Mouse (Mus musculus) forebrain, embryonic 13.5 days (tissue): ENCODE data around the gene Col26a1. TPM values are rescaled to one million over a fixed set of nuclear protein-coding genes. Genes with fewer than 3 reads are reported as not detected.

Experiments used
- ATAC-seq: fragments of 200-750 bp; cut with Nextera tagmentation; 2 replicates; pipeline ENCODE4 v1.8.0; 2017
- H3K27ac ChIP-seq: fragments of 300-500 bp; sonication (generic); 2 replicates; pipeline ENCODE4 v1.5.1; 2015; ENCODE audit warnings: inconsistent platforms, mild to moderate bottlenecking, moderate library complexity
- H3K27me3 ChIP-seq: fragments of 300-500 bp; sonication (generic); 2 replicates; pipeline ENCODE4 v1.6.1; 2015; ENCODE audit warnings: mild to moderate bottlenecking, inconsistent platforms
- H3K36me3 ChIP-seq: fragments of 300-500 bp; sonication (generic); 2 replicates; pipeline ENCODE4 v1.6.1; 2015; ENCODE audit warnings: mild to moderate bottlenecking, inconsistent platforms; ENCODE audit not compliant: poor library complexity, severe bottlenecking
- H3K4me1 ChIP-seq: fragments of 300-500 bp; sonication (generic); 2 replicates; pipeline ENCODE4 v1.6.1; 2015; ENCODE audit warnings: inconsistent platforms
- H3K4me2 ChIP-seq: fragments of 300-500 bp; sonication (generic); 2 replicates; pipeline ENCODE4 v1.6.1; 2015; ENCODE audit warnings: inconsistent platforms, mild to moderate bottlenecking, moderate library complexity
- H3K4me3 ChIP-seq: fragments of 300-500 bp; sonication (generic); 2 replicates; pipeline ENCODE4 v1.5.1; 2015; ENCODE audit warnings: mild to moderate bottlenecking, inconsistent platforms
- H3K9ac ChIP-seq: fragments of 300-500 bp; sonication (generic); 2 replicates; pipeline ENCODE4 v1.6.1; 2015; ENCODE audit warnings: mild to moderate bottlenecking, inconsistent platforms
- H3K9me3 ChIP-seq: fragments of 300-500 bp; sonication (generic); replicated peaks from 2 replicates; pipeline ENCODE4 v1.6.1; 2016; ENCODE audit warnings: inconsistent platforms
- WGBS: fragments of 180-500 bp; shearing (Covaris S2); methylation state at CpG from one replicate; pipeline ENCODE4 v1.1.7; 2015; 5-methylcytosine and 5-hydroxymethylcytosine counted together
- polyA plus RNA-seq: library from polyadenylated mRNA; unstranded; fragments of >200 nt; fragmentation: Nextera tagmentation; extraction: Ambion mirVana; gene quantifications from 2 replicates; pipeline ENCODE4 v1.2.1, GENCODE M21; 2015

The Col26a1 gene
- polyA plus RNA-seq, 1 experiment from 2014 or later, result 10.9 TPM

GRCm38 (mm10) chr5:136869451-136870114, 13.4 kb downstream of the Col26a1 start:
- no peaks in the 10 kb centered on the region for H3K36me3 ChIP-seq
- H3K9me3 ChIP-seq, result no peaks in the 10 kb centered on the region
- no peak overlapping the region for H3K9ac ChIP-seq
- ATAC-seq, result no peak
- no peak overlapping the region for H3K4me3 ChIP-seq
- H3K27me3 ChIP-seq, result no peaks in the 10 kb centered on the region
- WGBS, result 72% methylated on average over 10 of the region's 10 CpGs
- no peak overlapping the region for H3K4me2 ChIP-seq
- H3K27ac ChIP-seq, result no peak overlapping the region; the same call in 1 of the 2 replicates
- no peaks in the 10 kb centered on the region for H3K4me1 ChIP-seq

DNA sequence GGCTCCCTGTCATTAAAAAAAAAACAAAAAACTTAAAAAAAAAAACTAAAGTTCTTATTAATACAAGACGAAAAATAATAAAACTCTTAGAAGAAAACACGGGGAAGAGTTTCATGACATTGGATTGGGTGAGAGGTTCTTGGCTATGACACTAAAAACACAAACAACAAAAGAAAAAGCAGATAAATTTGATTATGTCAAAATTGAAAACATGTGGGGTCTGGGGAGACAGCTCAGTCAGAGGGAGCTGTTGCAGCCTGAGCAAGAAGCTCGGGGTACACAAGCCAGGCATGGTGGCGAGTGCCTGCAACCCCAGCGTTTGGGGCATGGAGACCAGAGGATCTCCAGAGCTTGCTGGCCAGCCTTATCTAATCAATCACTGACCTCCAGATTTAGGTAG, 15.3 kb downstream of the Col26a1 start:
- no peaks in the 10 kb centered on the region for H3K9me3 ChIP-seq
- no peaks in the 10 kb centered on the region for H3K36me3 ChIP-seq
- H3K4me1 ChIP-seq, result peaks cover 17% of the 10 kb centered on the region
- H3K27ac ChIP-seq, result no peak overlapping the region
- H3K27me3 ChIP-seq, result no peaks in the 10 kb centered on the region
- WGBS, result 79% methylated on average over 5 of the region's 5 CpGs
- no peak for ATAC-seq
- H3K4me2 ChIP-seq, result no peak overlapping the region
- no peak overlapping the region for H3K9ac ChIP-seq
- no peak overlapping the region for H3K4me3 ChIP-seq

DNA sequence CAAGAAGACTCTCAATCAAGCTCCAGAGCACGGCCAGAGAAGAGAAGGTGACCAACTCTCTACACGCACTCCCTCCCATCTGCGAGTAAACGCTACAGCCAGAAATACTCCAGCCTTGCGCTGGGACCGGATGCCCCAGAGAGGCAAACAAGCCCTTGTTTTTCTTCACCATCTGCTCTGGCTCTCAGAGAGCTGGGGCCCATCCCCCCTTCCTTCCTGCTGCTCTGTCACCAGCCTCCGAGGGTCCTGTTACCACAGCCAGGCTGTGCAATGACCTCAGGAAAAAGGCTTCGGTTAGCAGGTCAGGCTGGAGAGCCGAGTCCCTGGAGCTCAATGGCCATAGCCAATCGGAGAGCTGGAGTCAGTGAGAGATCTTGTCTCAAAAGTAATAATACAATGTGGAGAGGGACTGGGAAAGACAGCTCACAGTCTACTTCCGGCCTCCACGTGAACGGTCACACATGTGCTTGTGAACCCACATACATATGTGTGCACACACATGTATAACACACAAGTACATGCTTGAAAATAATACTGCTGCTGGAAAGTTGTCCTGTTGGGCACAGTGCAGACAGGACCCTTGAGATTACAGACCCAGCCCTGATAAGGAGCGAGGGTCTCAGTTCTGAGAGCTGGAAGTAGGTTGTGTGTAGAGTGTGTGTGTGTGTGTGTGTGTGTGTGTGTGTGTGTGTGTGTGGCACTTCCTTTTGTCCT, 18.9 kb downstream of the Col26a1 start:
- WGBS, result 22% methylated on average over 14 of the region's 14 CpGs
- no peaks in the 10 kb centered on the region for H3K27me3 ChIP-seq
- H3K36me3 ChIP-seq, result no peaks in the 10 kb centered on the region
- ATAC-seq, result peak; percentile 53; the same call in 1 of the 2 replicates
- H3K27ac ChIP-seq, result peak overlapping the region; percentile 55; the same call in 1 of the 2 replicates
- H3K9ac ChIP-seq, result no peak overlapping the region
- no peak overlapping the region for H3K4me3 ChIP-seq
- H3K9me3 ChIP-seq, result no peaks in the 10 kb centered on the region
- 0 out of 2 replicates have a peak overlapping the region, but pooled peaks have one; percentile 14 for H3K4me2 ChIP-seq
- peaks cover 27% of the 10 kb centered on the region for H3K4me1 ChIP-seq

DNA sequence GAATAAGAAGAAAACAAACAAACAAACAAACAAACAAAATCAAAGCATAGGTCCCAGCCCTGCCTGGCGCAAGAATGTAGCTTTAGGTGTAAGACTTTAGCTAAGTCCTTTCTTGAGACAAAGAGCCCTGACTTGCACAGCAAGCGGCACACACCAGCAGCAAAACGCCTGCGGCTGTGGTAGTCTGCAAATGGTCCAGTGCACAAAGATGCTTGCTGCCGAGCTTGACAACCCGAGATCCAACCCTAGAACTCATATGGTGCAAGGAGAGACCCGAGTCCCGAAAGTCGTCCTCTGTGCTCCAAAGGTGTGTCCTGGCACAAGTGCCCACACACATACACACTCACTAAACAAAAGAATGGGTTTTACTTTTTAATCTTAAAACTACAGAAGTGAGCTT, 19.7 kb downstream of the Col26a1 start:
- H3K27ac ChIP-seq, result peak overlapping the region; percentile 55; the same call in 1 of the 2 replicates
- 54% methylated on average over 9 of the region's 9 CpGs for WGBS

DNA sequence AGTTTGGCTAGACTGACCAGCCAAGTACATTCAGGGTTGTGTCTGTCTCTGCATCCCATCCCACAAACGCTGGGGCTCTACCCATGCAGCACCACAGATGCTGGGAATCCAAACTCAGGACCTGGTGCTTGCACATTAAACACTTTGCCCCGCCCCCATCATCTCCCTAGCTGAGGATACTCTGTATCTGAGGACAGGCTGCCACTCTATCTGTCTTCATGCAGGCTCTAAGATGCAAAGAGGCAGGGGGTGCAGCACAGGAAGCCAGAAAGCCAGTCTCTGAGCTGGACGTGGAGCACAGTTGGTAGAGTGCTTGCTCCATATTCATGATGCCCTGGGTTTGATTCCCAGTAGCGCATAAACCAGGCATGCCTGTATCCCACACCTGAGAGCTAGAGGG, 20.2 kb downstream of the Col26a1 start:
- WGBS, result 60% methylated on average over 4 of the region's 4 CpGs
- H3K4me3 ChIP-seq, result no peak overlapping the region
- H3K36me3 ChIP-seq, result no peaks in the 10 kb centered on the region
- H3K27ac ChIP-seq, result no peak overlapping the region
- no peak overlapping the region for H3K9ac ChIP-seq
- no peak overlapping the region for H3K4me2 ChIP-seq
- peaks cover 27% of the 10 kb centered on the region for H3K4me1 ChIP-seq
- ATAC-seq, result no peak
- no peaks in the 10 kb centered on the region for H3K27me3 ChIP-seq
- no peaks in the 10 kb centered on the region for H3K9me3 ChIP-seq

More for the DNA sequence above, 19.7 kb downstream of the Col26a1 start:
- Histone ChIP-seq H3K36me3 (no peaks in the 10 kb centered on the region), H3K4me3 (no peak overlapping the region), H3K27me3 (no peaks in the 10 kb centered on the region), H3K9me3 (no peaks in the 10 kb centered on the region), H3K4me2 (no peak overlapping the region), H3K9ac (no peak overlapping the region), H3K4me1 (peaks cover 27% of the 10 kb centered on the region)
- no peak for ATAC-seq

DNA sequence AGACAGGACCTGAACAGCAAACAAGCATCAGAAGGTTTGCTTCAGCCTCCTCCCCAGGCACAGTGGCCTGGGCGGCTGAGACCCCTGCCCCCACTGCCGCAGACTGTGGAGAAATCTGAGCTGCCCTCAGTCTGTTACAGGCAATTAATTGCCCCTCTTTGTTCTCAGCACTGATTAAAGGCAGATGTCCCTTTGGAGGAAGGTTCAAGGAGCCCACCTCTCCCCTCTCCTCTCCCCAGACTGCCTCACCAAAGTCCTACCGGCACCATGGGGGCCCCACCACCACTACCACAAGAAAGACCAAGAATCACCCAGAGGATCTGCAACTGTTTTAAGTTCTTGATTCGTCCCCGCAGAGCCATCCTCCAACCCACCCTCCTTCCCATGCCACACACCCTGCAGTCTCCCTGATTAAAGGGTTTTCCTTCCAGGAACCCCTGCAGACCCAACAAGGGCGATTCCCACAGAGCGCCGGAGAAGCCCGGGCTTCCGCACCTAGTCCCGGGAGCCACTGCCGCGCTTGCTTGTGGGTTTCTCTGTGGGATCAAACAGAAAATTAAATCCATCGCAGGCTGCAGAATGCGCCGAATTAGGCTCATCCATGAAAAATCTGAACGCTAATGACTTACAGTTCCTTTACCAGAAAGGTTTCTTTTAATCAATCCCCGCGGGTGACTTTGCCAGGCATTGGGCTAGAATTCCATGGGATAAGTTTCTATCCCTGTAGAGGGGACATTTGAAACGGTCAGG, 21.6 kb downstream of the Col26a1 start:
- 4% methylated on average over 20 of the region's 20 CpGs for WGBS
- peaks cover 27% of the 10 kb centered on the region for H3K4me1 ChIP-seq
- no peak overlapping the region for H3K27ac ChIP-seq
- H3K27me3 ChIP-seq, result no peaks in the 10 kb centered on the region
- ATAC-seq, result no peak
- no peak overlapping the region for H3K4me3 ChIP-seq
- H3K36me3 ChIP-seq, result no peaks in the 10 kb centered on the region
- H3K4me2 ChIP-seq, result peak overlapping the region; percentile 34
- H3K9ac ChIP-seq, result peak overlapping the region; percentile 30
- H3K9me3 ChIP-seq, result no peaks in the 10 kb centered on the region

DNA sequence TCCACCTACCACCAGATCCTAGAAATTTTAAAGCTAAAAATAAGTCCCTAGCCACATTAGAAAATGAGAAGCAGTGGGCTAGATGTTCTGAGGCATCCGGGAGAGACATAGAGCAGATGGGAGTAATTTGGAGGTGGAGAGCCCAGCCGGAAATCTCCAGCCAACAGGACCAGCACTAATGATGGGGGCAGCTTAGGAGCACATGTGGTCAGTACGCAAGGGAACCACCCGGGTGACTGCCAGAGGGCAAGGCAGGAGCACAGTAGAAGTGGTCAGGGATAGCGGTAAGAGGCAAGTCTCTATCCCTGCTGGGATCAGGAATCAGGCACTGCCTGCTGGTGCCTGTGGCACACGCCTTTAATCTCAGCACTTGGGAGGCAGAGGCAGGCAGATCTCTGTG, 32.3 kb downstream of the Col26a1 start:
- H3K27ac ChIP-seq, result no peak overlapping the region
- 90% methylated on average over 6 of the region's 6 CpGs for WGBS
- H3K27me3 ChIP-seq, result no peaks in the 10 kb centered on the region
- H3K4me3 ChIP-seq, result no peak overlapping the region
- ATAC-seq, result no peak
- H3K4me2 ChIP-seq, result no peak overlapping the region
- H3K4me1 ChIP-seq, result no peaks in the 10 kb centered on the region
- H3K9ac ChIP-seq, result no peak overlapping the region
- H3K36me3 ChIP-seq, result no peaks in the 10 kb centered on the region
- H3K9me3 ChIP-seq, result no peaks in the 10 kb centered on the region

DNA sequence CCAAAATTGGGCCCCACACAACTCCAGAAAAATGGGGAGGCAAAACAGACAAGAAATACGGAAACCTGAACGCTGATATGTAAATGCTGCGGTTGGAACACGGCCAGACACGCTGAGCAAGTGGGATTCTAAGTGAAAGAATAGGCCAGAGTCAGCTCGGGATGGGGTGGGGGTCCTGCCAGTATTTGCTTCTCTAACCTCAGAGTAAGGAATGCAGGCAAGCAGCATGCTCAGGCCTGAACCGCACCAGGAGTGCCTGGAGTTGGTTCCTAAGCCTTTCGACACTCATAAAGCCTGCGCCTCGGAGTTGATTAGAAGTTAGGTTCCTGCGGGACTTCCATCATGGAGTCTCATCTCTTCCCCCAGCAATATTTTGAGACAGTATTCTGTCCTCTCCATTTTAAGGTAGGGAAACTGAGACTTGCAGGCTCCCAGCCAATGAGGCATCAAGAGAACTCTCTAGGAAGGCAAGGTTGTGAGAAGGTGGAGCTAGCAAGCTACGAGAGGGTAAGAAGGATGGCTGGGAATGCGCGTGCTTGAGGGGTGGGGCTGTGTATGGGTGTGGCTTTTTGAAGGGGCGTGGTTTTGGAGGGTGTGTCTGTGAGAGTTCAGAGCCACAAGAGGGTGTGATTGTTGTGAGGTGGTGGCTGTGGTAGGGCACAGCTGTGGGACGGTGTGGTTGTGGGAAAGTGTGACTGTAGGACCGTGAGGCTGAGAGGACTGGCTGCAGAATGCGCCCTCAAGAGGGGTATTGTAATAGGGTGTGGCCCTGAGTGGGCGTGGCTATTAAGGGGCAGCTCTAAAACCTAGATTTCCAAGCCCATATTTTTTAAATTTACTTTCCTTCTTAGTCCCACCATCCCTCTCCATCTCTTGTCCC, 36.4 kb downstream of the Col26a1 start:
- Histone ChIP-seq H3K9me3 (no peaks in the 10 kb centered on the region), H3K27ac (no peak overlapping the region), H3K4me1 (no peaks in the 10 kb centered on the region), H3K36me3 (no peaks in the 10 kb centered on the region), H3K4me3 (no peak overlapping the region), H3K27me3 (no peaks in the 10 kb centered on the region), H3K9ac (no peak overlapping the region), H3K4me2 (no peak overlapping the region)
- no peak for ATAC-seq
- WGBS, result 82% methylated on average over 19 of the region's 19 CpGs

GRCm38 (mm10) chr5:136843930-136844329, 39.1 kb downstream of the Col26a1 start:
- H3K36me3 ChIP-seq, result no peaks in the 10 kb centered on the region
- no peak overlapping the region for H3K27ac ChIP-seq
- ATAC-seq, result no peak
- no peaks in the 10 kb centered on the region for H3K9me3 ChIP-seq
- H3K27me3 ChIP-seq, result no peaks in the 10 kb centered on the region
- no peak overlapping the region for H3K4me3 ChIP-seq
- H3K4me2 ChIP-seq, result no peak overlapping the region
- no peak overlapping the region for H3K9ac ChIP-seq
- 60% methylated on average over 5 of the region's 5 CpGs for WGBS
- no peaks in the 10 kb centered on the region for H3K4me1 ChIP-seq

- no peak for ATAC-seq
- 7% methylated on average over 8 of the region's 8 CpGs for WGBS
- H3K27me3 ChIP-seq, result no peaks in the 10 kb centered on the region
These were observed 43.0 kb downstream of the Col26a1 start for GRCm38 (mm10) chr5:136840036-136840435.

DNA sequence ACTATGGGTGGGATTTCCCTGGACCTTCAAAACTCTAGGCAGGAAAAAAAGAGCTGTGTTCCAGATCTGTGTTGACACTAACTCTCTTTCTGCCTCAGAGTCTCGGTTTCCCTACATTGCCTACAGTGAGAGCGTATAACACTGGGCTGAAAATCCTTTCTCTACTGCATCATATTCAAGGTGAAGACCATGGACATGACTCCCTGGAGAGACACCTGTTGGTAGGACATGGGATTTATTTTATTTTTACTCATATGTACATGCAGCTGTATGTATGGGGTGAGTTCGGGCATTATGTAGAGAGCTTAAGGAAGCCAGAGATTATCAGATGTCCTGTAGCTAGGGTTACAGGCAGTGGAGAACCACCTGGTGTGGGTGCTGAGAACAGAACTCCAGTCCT, 50.0 kb downstream of the Col26a1 start:
- no peaks in the 10 kb centered on the region for H3K27me3 ChIP-seq
- H3K9ac ChIP-seq, result no peak overlapping the region
- no peak overlapping the region for H3K4me3 ChIP-seq
- no peak for ATAC-seq
- no peaks in the 10 kb centered on the region for H3K4me1 ChIP-seq
- no peak overlapping the region for H3K4me2 ChIP-seq
- 81% methylated on average over 3 of the region's 3 CpGs for WGBS
- no peak overlapping the region for H3K27ac ChIP-seq
- H3K9me3 ChIP-seq, result no peaks in the 10 kb centered on the region
- no peaks in the 10 kb centered on the region for H3K36me3 ChIP-seq

More at GRCm38 (mm10) chr5:136840036-136840435, 43.0 kb downstream of the Col26a1 start:
- H3K9ac ChIP-seq, result no peak overlapping the region
- no peak overlapping the region for H3K4me2 ChIP-seq
- H3K4me3 ChIP-seq, result no peak overlapping the region
- no peaks in the 10 kb centered on the region for H3K9me3 ChIP-seq
- H3K36me3 ChIP-seq, result no peaks in the 10 kb centered on the region
- H3K27ac ChIP-seq, result no peak overlapping the region
- no peaks in the 10 kb centered on the region for H3K4me1 ChIP-seq
